Mouse (Mus musculus): ENCODE data around the gene Fggy.

Gene Fggy

DNA sequence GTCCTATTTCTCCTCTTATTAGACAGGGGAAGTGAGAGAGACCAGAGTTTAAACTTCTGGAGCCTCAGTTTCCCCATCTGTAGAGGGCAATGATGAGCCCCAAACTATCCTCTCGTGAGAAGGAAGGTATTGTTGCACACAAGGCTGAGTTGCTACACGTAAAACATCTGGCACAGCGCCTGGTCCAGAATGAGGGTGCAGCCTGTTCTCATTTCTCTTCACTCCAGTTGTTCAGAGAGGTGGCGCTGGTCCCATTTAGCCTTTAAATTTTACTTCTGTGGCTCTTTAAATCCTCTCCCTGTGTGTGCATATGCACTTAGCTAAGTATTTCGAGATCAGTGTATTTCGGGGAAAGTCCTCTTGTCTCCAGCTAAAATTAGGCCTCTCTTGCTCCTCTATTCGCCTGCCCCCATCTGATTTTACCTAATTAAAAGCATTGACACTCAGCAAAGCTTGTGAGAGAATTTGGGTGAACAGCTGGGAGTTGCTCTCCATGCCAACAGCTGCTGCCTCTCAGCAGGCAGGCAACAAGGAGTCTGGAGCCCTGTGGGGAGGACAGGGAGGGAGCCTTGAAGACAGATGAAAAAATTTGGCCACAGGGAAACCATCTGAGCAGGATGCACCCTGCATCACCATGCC lies 340.0 kb downstream of the Fggy start:
- DNase-seq (ENCODE audit: extremely low spot score, low spot score): no peak

DNA sequence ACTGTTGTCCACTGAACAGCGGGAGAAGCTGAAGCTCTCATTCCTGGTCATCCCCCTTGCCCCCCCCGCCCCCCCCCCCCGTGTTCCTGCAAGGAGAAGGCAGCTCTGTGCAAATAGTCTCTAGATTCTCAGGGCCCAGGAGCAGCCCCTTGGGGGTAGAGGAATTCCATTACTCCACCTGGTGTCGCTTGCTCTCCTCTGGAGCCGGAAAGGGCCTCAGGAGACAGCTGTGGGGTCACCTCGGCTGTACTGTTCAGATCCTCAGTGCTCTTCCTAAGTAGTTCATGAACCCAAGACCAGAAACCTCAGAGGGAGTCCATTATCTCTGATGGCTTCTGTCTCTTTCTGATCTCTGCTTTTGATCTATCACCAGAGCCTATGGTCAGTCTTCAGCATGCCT lies 341.4 kb downstream of the Fggy start:
- no peak for DNase-seq (ENCODE audit: extremely low spot score, low spot score)

DNA sequence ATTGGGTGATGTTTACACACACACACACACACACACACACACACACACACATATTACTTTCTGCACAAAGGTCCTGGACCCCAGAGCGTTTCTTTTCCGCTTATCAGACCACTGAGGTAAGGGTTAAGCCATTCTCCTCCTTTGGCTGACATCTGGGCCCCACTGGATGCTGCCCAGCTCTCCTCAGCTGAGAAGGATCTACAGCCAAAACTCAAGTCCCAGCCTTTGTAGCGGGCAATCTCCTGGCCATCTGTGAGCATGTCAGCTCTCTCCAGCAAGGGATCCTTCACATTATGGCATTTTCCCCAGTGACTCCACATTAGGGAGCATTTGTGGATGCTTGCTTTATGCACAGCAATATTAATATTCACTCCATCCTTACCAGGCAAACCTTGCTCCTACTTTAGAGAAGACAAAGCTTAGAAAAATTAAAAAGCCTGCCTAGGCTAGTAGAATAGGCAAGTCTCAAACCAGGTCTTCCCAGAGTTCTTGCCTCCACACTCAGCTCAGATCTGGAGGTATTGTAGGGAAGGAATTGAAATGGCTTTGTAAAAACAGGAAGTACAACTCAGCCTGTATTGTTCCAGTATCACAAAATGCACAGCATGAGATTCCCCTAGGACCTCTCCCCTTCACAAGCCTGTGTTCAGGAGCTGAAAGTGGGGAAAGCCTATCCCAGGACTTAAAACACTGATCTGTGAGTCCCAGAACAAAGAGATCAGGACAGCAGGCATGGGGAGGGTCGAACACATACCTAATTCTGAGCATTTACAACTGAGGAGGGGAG lies 342.8 kb downstream of the Fggy start:
- no peak for DNase-seq (ENCODE audit: extremely low spot score, low spot score)

DNA sequence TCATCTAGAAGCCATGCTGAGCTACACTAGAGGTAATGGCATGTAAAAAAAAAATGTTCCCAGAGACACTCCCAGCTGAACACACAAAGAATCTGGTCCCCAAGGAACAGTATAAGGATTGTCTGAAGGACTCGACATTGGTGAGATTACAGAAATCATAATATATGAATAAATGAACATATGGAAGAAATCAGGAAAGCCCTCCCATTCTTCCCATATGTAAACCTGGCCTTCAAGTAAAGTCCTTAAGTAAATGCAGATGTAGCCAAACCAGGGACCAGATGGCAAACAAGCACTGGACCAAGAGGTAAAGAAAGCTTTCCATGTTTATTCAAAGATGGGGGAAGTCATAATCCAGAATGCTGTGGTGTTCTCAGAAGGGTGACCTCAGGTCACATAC lies 343.5 kb downstream of the Fggy start:
- DNase-seq (ENCODE audit: extremely low spot score, low spot score): no peak

DNA sequence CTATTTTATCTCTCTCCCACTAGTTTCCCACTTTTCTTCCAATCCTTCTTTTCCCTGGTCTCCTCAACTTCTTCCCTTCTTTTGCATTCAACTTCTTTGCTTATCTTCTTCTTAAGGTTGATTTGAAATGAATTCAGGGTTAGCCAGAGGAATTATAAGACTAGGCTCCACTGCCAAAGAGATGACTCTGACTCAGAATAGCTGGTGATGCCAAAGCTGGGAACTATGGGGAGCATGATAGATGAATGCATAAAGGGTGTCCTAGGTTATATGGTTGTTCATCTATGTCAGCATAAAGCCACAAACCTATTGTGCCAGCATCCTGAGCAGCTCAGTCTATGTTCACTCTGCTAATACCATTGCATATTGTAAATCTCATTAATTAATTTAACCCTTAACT lies 348.8 kb downstream of the Fggy start:
- no peak for DNase-seq (ENCODE audit: extremely low spot score, low spot score)

DNA sequence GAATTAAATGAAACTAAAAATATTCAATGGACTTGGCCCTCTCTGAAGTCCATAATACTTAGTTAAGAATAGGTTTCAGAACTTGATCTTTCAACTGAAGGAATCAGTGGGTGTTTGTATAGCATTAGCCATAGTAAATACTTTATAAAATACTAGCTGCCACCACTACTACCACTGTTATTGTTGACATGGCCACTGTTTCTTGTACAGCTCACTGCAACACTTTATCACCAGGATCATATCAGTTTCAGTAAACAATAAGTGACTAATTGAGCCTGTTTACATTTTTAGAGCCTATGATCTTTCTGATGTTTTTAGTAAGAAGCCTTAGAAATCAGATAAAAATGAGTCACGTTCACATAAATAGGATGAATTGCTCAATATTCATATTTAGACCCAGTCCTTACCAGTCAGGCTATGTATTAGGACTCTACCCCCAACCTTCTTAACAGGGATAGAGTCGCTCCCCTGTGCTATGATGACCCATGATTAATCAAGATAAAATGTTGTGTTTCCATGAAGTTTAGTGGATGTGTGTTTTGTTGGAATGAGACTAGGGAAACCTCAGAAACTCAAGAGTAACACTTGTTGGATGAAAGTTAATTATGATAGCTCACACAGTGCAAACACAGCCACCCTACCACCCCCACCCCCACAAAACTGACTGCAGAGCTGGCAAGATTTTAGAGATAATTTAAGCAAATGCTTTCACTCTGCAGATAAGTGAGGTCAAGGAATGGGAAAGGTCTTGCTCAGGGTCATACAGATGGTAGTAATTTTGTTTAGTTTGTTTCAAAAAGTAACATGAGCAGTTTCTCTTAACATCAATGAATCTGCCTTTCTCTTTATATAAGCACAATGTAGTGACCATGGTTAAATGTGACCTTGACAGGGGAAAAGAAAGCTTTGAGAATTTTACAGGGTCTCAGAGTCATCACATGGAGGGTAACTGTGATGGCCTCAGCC lies 352.7 kb downstream of the Fggy start:
- no peak for DNase-seq (ENCODE audit: extremely low spot score, low spot score)

DNA sequence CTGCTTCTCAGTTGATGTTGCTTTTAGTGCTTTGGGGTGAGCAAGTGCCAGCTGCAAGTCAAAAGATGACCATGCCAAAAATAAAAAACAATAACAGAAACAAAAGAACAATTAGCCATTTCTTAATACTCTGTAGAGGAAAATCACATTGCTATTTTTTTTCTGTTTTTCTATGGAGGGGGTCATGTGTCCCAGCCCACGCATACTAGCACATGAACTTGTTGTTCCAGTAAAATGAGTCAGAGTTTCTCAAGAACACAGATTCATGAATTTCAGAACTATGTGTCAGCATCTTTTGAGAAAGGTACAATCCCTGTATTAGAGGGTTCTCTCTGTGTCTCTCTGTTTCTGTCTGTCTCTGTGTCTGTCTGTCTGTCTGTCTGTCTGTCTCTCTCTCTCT lies 355.7 kb downstream of the Fggy start:
- DNase-seq (ENCODE audit: extremely low spot score, low spot score): no peak

DNA sequence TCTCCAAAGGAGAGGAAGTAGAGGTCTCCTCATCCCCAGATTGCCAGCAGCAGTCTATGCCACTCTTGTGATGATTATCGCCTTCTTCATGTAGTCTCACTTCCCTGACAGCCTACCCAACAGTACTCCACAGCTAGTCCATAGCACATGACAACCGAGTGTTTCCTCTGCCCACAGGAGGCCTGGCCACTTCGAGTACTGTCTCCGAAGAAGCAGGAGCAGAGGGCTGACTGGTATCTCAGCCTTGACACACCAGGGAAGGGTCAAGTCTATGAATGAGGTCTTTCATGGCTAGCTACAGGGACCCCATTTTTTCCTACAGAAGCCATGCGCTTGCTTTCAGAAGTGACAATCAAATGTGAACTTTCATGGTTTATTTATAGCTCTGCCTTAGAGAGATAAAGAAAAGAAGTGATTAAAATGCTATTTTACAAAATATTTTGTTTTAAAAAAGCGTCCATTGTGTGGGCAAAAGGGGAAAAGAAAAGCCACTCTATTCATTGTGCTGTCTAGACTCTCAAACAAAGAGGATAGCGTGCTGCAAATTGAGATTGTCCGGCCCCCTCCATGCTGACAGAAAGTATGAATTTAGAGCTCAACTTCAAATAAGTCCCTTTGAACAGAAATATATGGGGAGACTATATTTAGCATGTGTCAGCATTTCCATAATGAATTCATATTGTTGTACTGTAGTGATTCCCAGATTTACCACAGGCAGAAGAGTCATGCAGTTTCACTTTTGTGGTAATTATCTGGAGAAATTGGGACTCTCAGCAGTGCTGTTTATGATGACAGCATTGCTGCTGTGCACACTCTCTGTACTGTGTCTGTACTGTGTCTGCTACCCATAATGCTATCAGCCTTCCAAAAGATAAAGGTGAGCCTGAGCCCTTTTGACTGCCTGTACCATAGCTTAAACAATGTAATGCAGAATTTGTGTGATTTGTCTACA lies 358.6 kb downstream of the Fggy start:
- DNase-seq (ENCODE audit: extremely low spot score, low spot score): no peak

DNA sequence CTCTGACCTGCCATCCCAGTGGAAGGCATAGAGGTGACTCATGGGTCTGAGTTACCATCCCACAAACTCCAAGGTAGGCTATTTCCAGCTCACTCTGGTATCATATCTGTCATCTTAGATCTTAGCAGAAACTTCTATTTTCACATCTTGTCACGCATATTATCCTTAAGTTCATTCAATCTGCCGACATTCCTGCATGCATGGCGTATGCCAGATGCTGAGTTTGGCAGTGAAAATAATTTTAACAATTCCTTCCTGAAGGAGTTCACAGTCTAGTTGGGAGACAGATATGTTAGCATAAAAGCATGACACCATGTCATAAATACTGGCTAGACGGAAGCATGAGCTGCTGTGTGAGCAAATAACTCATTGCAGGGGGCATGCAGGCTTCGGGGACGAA lies 360.4 kb downstream of the Fggy start:
- no peak for DNase-seq (ENCODE audit: extremely low spot score, low spot score)

DNA sequence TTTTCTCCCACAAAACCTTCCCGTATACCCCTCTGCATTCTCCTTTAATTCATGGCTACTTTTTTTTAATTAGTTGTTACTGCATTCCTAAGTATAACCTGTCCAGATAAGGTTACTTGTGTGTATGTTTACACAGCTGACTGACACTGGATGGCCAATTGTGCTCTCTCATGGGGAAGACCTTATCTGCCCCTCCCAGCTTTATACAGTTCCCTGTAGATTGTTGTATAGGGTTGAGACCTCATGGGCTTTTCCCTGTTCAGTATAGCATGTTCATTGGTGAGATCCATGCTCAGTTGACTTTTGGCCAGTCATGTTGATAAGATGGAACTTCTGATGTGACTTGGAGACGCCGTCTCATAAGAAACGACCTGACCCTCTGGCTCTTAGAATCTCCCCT lies 363.1 kb downstream of the Fggy start:
- no peak for DNase-seq (ENCODE audit: extremely low spot score, low spot score)

DNA sequence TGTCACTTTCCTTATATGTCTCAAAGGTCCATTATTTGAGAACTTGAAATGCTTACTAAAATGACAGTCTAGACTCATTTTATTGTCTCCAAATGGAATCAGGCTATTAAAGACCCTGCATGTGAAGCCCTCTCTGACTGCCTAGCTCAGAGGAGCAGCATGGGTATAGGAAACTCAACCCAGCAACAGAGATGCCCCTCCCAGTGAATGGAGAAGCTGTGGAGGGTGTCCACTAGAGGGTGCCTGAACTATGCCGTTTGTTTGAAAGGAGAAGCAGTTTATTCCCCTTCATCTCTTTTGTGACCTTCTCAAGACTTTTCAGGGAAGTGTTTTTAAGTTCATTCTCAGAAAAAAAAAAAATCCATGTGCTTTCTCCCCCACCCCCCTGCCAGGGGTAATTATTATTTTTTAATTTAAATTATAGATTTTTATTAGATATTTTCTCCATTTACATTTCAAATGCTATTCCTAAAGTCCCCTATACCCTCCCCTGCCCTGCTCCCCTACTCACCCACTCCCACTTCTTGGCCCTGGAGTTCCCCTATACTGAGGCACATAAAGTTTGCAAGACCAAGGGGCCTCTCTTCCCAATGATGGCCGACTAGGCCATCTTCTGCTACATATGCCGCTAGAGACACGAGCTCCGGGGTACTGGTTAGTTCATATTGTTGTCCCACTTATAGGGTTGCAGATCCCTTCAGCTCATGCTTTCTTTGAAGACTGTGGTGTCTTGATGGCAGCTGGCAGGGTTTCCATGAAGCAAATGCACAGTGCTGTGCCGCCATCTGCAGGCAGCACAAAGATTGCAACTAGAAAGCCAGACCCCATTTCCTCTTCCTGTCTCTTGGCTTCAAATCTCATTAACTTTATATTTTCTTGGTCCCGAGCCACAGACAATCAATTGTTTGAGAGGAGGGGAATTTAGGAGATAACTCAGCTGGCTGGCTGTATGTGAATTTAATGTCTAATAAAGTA lies 367.2 kb downstream of the Fggy start:
- peak; percentile 81 for DNase-seq (ENCODE audit: extremely low spot score, low spot score)

DNA sequence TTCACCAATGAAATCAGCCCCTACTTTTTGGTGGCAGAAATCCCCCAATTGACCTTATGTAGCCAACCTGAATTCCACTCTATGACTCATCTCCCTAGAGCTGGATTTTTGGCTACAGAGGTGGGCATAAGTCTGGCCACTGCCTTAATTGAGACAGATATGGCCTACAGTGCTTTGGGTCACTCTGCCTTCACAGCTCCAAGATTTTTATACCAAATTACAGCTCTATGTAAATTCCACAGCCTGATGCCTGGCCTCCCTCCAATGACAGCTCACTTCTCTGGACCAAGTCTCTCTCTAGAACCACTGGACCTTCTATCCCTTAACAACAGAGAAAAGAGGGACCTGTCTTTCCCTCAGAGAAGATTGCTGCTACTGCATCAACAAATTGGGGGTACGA lies 371.5 kb downstream of the Fggy start:
- DNase-seq (ENCODE audit: extremely low spot score, low spot score): no peak

DNA sequence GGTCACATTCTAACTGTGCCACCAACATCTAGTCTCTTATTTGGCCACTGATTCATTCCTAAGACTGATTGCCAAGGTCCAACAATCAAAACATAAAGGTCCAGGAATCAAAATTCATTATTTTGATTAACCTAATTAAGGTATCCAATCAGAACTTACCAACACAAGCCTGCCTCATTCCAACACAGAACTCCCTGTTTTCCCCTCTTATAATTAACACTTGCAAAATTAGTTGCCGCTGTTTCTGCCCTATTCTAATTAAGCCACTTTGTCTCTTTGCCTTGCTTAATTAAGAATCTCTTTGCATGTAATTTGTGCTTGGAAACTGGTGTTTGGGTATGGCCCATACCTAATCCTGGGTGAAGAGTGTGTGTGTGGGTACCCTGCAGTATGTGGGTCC lies 372.6 kb downstream of the Fggy start:
- no peak for DNase-seq (ENCODE audit: extremely low spot score, low spot score)

DNA sequence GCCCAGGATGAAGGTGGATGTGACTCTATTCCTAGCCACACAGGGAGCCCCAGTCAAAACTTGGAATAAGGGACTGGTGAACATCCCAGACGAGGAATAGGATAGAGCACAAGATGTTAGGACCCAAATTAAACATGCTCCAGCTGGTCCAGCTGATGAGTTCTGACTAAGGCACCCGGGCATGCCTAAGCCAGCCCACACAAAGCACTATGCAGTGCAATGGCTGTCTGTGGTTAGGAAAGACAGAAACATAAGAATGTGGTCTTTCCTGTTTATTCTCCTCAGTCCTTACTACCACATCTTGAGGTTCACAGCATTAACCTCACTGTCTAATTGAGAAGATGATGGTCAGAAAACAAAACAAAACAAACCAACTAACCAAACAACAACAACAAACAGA lies 374.0 kb downstream of the Fggy start:
- DNase-seq (ENCODE audit: extremely low spot score, low spot score): no peak

DNA sequence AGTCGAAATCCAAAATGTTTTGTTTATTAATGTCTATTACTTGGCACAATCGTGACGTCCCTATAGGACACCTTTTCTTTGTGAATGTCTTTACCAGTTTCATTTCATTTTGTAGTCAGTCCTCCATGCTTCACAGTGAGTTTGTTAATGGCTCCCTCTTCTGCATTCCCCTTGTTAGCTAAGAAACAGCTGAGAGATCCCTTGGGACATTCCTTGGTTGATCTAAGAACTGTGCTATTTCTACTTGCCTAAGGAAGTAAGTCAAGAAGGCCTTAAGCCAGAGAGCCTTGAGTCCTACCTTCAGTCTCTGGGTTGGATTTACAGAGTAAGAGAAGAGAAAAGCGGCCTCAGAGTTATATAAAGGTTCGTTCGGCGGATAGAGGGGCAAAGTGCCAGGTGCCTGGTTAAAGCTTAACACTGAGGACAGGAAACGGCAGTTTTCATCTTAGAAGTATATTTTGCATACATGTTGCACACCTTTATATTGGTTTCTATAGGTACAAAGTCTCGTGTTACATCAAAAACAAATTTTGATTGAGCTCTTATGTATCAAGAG lies 376.6 kb downstream of the Fggy start:
- DNase-seq (ENCODE audit: extremely low spot score, low spot score): no peak

DNA sequence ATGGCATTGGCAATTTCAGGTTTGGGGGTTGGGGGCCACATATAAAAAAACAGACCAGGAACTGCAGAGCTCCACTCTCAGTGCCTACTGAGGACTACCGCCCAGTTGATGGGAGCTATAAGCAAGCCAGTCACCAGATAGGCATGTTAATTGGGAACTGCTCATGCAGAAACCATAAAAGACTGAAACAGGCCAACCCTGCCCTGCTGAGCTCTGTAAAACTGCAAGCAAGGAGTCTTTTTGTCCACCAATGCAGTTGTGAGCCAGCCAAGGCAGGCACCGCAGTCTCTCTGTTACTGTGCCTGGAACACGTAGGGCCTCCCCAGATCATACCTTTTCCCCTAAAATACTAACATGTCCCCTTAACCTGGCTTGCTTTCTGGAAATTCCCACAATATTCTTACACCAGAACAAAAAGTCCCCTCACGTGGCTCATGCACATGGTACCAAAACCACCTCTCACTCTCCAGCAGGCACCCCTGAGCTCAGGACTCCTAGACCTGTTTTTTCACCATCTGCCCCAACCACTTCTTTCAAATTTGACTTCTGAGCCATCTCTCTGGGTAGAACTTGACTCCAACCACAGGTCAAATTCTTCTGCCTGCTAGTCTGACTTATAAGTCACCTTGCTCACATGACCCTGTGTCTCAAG lies 377.2 kb downstream of the Fggy start:
- no peak for DNase-seq (ENCODE audit: extremely low spot score, low spot score)

DNA sequence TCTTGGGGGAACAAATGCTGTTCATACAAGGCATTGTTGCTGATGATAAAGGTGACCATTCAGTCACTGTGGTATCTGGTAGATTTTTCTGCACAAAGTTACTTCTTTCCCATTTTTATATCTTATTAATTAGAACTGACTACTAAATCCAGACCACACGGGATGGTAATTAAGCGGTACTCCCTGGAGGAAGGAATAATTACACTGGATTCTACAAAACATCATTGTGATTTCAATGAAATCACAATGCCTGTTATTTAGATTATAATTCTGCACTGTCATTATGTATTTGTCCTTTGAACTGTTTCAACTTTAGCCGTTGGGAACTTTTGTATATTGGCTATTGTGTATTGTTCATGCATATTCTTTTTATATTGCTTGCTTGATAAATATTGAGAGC lies 381.4 kb downstream of the Fggy start:
- no peak for DNase-seq (ENCODE audit: extremely low spot score, low spot score)

DNA sequence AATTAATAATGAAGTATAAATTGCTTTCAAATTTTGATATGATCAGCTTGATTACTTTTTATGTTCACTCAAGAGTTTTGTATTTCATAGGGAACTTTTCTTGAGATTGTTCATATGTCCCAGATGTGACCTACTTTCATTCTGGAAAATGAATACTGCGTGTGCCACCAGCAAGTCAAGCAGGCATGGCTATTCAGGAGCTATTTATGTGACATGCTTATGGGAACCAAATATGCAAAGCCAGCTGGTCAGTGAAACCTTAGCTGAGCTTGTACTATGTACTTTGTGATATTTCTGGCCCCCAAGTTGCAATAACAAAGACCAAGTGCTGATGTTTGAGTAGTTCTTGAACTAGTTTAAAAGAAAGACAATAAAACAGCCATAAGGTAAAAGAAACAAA lies 390.6 kb downstream of the Fggy start:
- no peak for DNase-seq (ENCODE audit: extremely low spot score, low spot score)

DNA sequence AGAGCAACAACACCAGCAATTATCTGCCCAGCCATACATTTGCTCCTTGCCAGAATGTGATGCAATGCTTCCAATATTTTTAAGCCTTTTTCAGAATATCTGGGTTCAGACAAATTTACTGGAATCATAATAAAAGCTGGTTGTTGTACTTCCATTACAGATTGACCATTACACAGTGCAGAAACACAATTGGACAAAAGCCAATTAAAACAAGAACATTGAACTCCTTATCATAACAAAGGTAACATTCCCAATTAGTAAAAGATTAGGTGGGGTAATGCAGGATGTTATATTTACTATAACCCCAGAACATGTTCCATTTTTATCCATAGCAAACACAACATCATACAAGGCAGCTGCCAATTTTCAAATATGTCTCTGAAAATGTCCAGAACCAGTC lies 396.0 kb downstream of the Fggy start:
- no peak for DNase-seq (ENCODE audit: extremely low spot score, low spot score)

Data from neural tube, embryonic 10.5 days (tissue).